Mouse (Mus musculus): ENCODE results near the gene Cactin. TPM values are rescaled to one million over a fixed set of nuclear protein-coding genes. Genes with fewer than 3 reads are reported as not detected.

Gene Cactin
- polyA plus RNA-seq, 1 experiment from 2014 or later = 58.8 TPM

GRCm38 (mm10) chr10:81300352-81300907 is 20.5 kb upstream of the Cactin start:
- H3K4me1 ChIP-seq (replicated peaks) = peaks cover 78% of the 10 kb centered on the region
- H3K36me3 ChIP-seq = peaks cover 36% of the 10 kb centered on the region
- DNase-seq (ENCODE audit: low spot score) = no peak
- 85% methylated on average over 9 of the region's 9 CpGs for WGBS
- H3K9me3 ChIP-seq = no peaks in the 10 kb centered on the region
- H3K4me3 ChIP-seq = no peak overlapping the region
- no peaks in the 10 kb centered on the region for H3K27me3 ChIP-seq (ENCODE audit: insufficient read depth, poor library complexity, severe bottlenecking)
- H3K27ac ChIP-seq = no peak overlapping the region

GRCm38 (mm10) chr10:81301321-81301720 is 19.6 kb upstream of the Cactin start:
- Histone ChIP-seq H3K4me3 (no peak overlapping the region), H3K9me3 (no peaks in the 10 kb centered on the region), H3K36me3 (peaks cover 37% of the 10 kb centered on the region), H3K4me1 (replicated peaks) (peaks cover 78% of the 10 kb centered on the region), H3K27ac (no peak overlapping the region), H3K27me3 (ENCODE audit: insufficient read depth, poor library complexity, severe bottlenecking) (no peaks in the 10 kb centered on the region)
- WGBS = 80% methylated on average over 9 of the region's 9 CpGs
- DNase-seq (ENCODE audit: low spot score) = no peak

GRCm38 (mm10) chr10:81302288-81302687 is 18.6 kb upstream of the Cactin start:
- 60% methylated on average over 4 of the region's 4 CpGs for WGBS
- Histone ChIP-seq H3K27ac (peak overlapping the region; percentile 53), H3K9me3 (no peaks in the 10 kb centered on the region), H3K27me3 (ENCODE audit: insufficient read depth, poor library complexity, severe bottlenecking) (no peaks in the 10 kb centered on the region), H3K4me1 (replicated peaks) (peaks cover 77% of the 10 kb centered on the region), H3K36me3 (peaks cover 47% of the 10 kb centered on the region), H3K4me3 (peak overlapping the region; percentile 23; the same call in 1 of the 2 replicates)
- no peak for DNase-seq (ENCODE audit: low spot score)

GRCm38 (mm10) chr10:81302781-81303218 is 18.1 kb upstream of the Cactin start:
- Histone ChIP-seq H3K27ac (peak overlapping the region; percentile 53), H3K4me1 (replicated peaks) (peaks cover 72% of the 10 kb centered on the region), H3K36me3 (peaks cover 52% of the 10 kb centered on the region), H3K4me3 (peak overlapping the region; percentile 23; the same call in 1 of the 2 replicates), H3K9me3 (no peaks in the 10 kb centered on the region), H3K27me3 (ENCODE audit: insufficient read depth, poor library complexity, severe bottlenecking) (no peaks in the 10 kb centered on the region)
- WGBS = 75% methylated on average over 14 of the region's 14 CpGs
- no peak for DNase-seq (ENCODE audit: low spot score)

- no peak for DNase-seq (ENCODE audit: low spot score)
- peak overlapping the region; percentile 23; the same call in 1 of the 2 replicates for H3K4me3 ChIP-seq
- H3K9me3 ChIP-seq = no peaks in the 10 kb centered on the region
- peaks cover 53% of the 10 kb centered on the region for H3K36me3 ChIP-seq
- peak overlapping the region; percentile 36; the same call in 1 of the 2 replicates for H3K27ac ChIP-seq
- 79% methylated on average over 10 of the region's 10 CpGs for WGBS
- H3K27me3 ChIP-seq (ENCODE audit: insufficient read depth, poor library complexity, severe bottlenecking) = no peaks in the 10 kb centered on the region
- H3K4me1 ChIP-seq (replicated peaks) = peaks cover 67% of the 10 kb centered on the region
Observed at GRCm38 (mm10) chr10:81303258-81303657, 17.6 kb upstream of the Cactin start.

- Histone ChIP-seq H3K4me3 (no peak overlapping the region), H3K27me3 (ENCODE audit: insufficient read depth, poor library complexity, severe bottlenecking) (no peaks in the 10 kb centered on the region), H3K27ac (peak overlapping the region; percentile 36; the same call in 1 of the 2 replicates), H3K4me1 (replicated peaks) (peaks cover 62% of the 10 kb centered on the region), H3K9me3 (no peaks in the 10 kb centered on the region), H3K36me3 (peaks cover 53% of the 10 kb centered on the region)
- no peak for DNase-seq (ENCODE audit: low spot score)
- 81% methylated on average over 7 of the region's 7 CpGs for WGBS
Observed at GRCm38 (mm10) chr10:81303761-81304160, 17.1 kb upstream of the Cactin start.

- no peaks in the 10 kb centered on the region for H3K9me3 ChIP-seq
- no peaks in the 10 kb centered on the region for H3K27me3 ChIP-seq (ENCODE audit: insufficient read depth, poor library complexity, severe bottlenecking)
- WGBS = 27% methylated on average over 9 of the region's 9 CpGs
- H3K4me3 ChIP-seq = no peak overlapping the region
- peaks cover 53% of the 10 kb centered on the region for H3K4me1 ChIP-seq (replicated peaks)
- peak; percentile 52 for DNase-seq (ENCODE audit: low spot score)
- peak overlapping the region; percentile 20; the same call in 1 of the 2 replicates for H3K27ac ChIP-seq
- peaks cover 63% of the 10 kb centered on the region for H3K36me3 ChIP-seq
Observed at GRCm38 (mm10) chr10:81304597-81305238, 16.2 kb upstream of the Cactin start.

- no peak for DNase-seq (ENCODE audit: low spot score)
- Histone ChIP-seq H3K4me3 (no peak overlapping the region), H3K4me1 (replicated peaks) (peaks cover 44% of the 10 kb centered on the region), H3K9me3 (no peaks in the 10 kb centered on the region), H3K36me3 (peaks cover 72% of the 10 kb centered on the region), H3K27ac (no peak overlapping the region), H3K27me3 (ENCODE audit: insufficient read depth, poor library complexity, severe bottlenecking) (no peaks in the 10 kb centered on the region)
- WGBS = 95% methylated on average over 14 of the region's 14 CpGs
Observed at GRCm38 (mm10) chr10:81305663-81306062, 15.2 kb upstream of the Cactin start.

GRCm38 (mm10) chr10:81306173-81306668 is 14.7 kb upstream of the Cactin start:
- Histone ChIP-seq H3K4me3 (no peak overlapping the region), H3K9me3 (no peaks in the 10 kb centered on the region), H3K36me3 (peaks cover 78% of the 10 kb centered on the region), H3K27ac (no peak overlapping the region), H3K4me1 (replicated peaks) (peaks cover 38% of the 10 kb centered on the region), H3K27me3 (ENCODE audit: insufficient read depth, poor library complexity, severe bottlenecking) (no peaks in the 10 kb centered on the region)
- DNase-seq (ENCODE audit: low spot score) = no peak
- WGBS = 96% methylated on average over 12 of the region's 12 CpGs

- no peak for DNase-seq (ENCODE audit: low spot score)
- 95% methylated on average over 21 of the region's 21 CpGs for whole genome bisulfite sequencing
- no peaks in the 10 kb centered on the region for H3K27me3 ChIP-seq (ENCODE audit: insufficient read depth, poor library complexity, severe bottlenecking)
- no peak overlapping the region for H3K4me3 ChIP-seq
- peaks cover 30% of the 10 kb centered on the region for H3K4me1 ChIP-seq (replicated peaks)
- H3K9me3 ChIP-seq = no peaks in the 10 kb centered on the region
- no peak overlapping the region for H3K27ac ChIP-seq
- peaks cover 86% of the 10 kb centered on the region for H3K36me3 ChIP-seq
Observed at GRCm38 (mm10) chr10:81306837-81307682, 13.8 kb upstream of the Cactin start.

- H3K4me3 ChIP-seq = no peak overlapping the region
- H3K27me3 ChIP-seq (ENCODE audit: insufficient read depth, poor library complexity, severe bottlenecking) = no peaks in the 10 kb centered on the region
- no peaks in the 10 kb centered on the region for H3K9me3 ChIP-seq
- H3K27ac ChIP-seq = no peak overlapping the region
- peaks cover 100% of the 10 kb centered on the region for H3K36me3 ChIP-seq
- H3K4me1 ChIP-seq (replicated peaks) = peaks cover 7% of the 10 kb centered on the region
- WGBS = 88% methylated on average over 5 of the region's 5 CpGs
- DNase-seq (ENCODE audit: low spot score) = no peak
Observed at GRCm38 (mm10) chr10:81309571-81309970, 11.3 kb upstream of the Cactin start.

- DNase-seq (ENCODE audit: low spot score) = no peak
- peaks cover 25% of the 10 kb centered on the region for H3K4me1 ChIP-seq (replicated peaks)
- WGBS = 95% methylated on average over 13 of the region's 13 CpGs
- peak overlapping the region; percentile 2; the same call in 1 of the 2 replicates for H3K4me3 ChIP-seq
- no peaks in the 10 kb centered on the region for H3K9me3 ChIP-seq
- no peak overlapping the region for H3K27ac ChIP-seq
- peaks cover 9% of the 10 kb centered on the region; the same call in 1 of the 2 replicates for H3K27me3 ChIP-seq (ENCODE audit: insufficient read depth, poor library complexity, severe bottlenecking)
- peaks cover 99% of the 10 kb centered on the region for H3K36me3 ChIP-seq
Observed at GRCm38 (mm10) chr10:81313581-81313980, 7.3 kb upstream of the Cactin start.
